Mouse (Mus musculus) kidney, postnatal 25 days (tissue): ENCODE measurements at regions not wholly inside any gene's neighbourhood (a gene's known extent, or its start where the extent isn't known, plus 50 kb on each side); places are given as distances from the start of the nearest gene placed in this dataset.

Experiments used
- DNase-seq, 2 experiments: peaks; one replicate each; pipeline ENCODE4 v3.0.0; 2021; ENCODE audit warnings: mixed read lengths in 2 of 2

- no peak for DNase-seq
Measured at GRCm38 (mm10) chr17:87202958-87203720, 62.6 kb downstream of the Mcfd2 start.

- peak; percentile 74 to 92 for DNase-seq
Measured at GRCm38 (mm10) chr17:87202490-87202889, 63.2 kb downstream of the Mcfd2 start.

GRCm38 (mm10) chr17:87200721-87201242 is 65.0 kb downstream of the Mcfd2 start:
- peak; percentile 76 to 85 for DNase-seq

- no peak for DNase-seq
Measured at GRCm38 (mm10) chr17:87200134-87200533, 65.6 kb downstream of the Mcfd2 start.

- no peak for DNase-seq
Measured at GRCm38 (mm10) chr17:87199134-87199533, 66.6 kb downstream of the Mcfd2 start.

- no peak for DNase-seq
Measured at GRCm38 (mm10) chr17:87197434-87197833, 68.3 kb downstream of the Mcfd2 start.

- DNase-seq = no peak
Measured at GRCm38 (mm10) chr17:87194639-87195038, 71.1 kb downstream of the Mcfd2 start.

- no peak for DNase-seq
Measured at GRCm38 (mm10) chr17:87193482-87193881, 72.3 kb downstream of the Mcfd2 start.

GRCm38 (mm10) chr17:87189670-87190069 is 76.1 kb downstream of the Mcfd2 start:
- DNase-seq = no peak
